Mouse (Mus musculus) heart, postnatal 36 days (tissue): ENCODE measurements around the gene Yaf2. TPM values are rescaled to one million over a fixed set of nuclear protein-coding genes. Genes with fewer than 3 reads are reported as not detected.
"Not testable (repeated sequence)": the region's sequence is repeated elsewhere in the genome, so short reads cannot be mapped to it uniquely, and the experiment has no call there.

Source experiments
- DNase-seq, 2 experiments: peaks; one replicate each; pipeline ENCODE4 v3.0.0; 2021 to 2022
- intact Hi-C: fragments of 180-260 bp; cut with DNase I; formaldehyde crosslinking; loops from one replicate; pipeline ENCODE4 v1.15.1; 2025
- total RNA-seq, 2 experiments: library from RNA; stranded (reverse); gene quantifications; 2 replicates each; pipeline ENCODE4 v1.2.3; 2021

Gene Yaf2
- total RNA-seq, 2 experiments from 2014 or later: 22.0 to 22.1 TPM

- intact Hi-C loops: loop anchor here (5.0 kb wide), 1 partner anchor 950 kb away; no protein-coding TSS in a partner anchor
- DNase-seq: no peak
Measured at GRCm38 (mm10) chr15:93262274-93262673, 74.5 kb downstream of the Yaf2 start.

GRCm38 (mm10) chr15:93259933-93260332, 76.8 kb downstream of the Yaf2 start:
- DNase-seq: no peak
- intact Hi-C loops: loop anchor here (5.0 kb wide), 2 partner anchors 837 to 952 kb away; no protein-coding TSS in a partner anchor

- intact Hi-C loops: loop anchor here (5.0 kb wide), 1 partner anchor 842 kb away; no protein-coding TSS in a partner anchor
Measured at GRCm38 (mm10) chr15:93255295-93255694, 81.4 kb downstream of the Yaf2 start.

GRCm38 (mm10) chr15:93253172-93253571, 83.6 kb downstream of the Yaf2 start:
- DNase-seq: no peak
- intact Hi-C loops: no loop called here

More at GRCm38 (mm10) chr15:93255295-93255694, 81.4 kb downstream of the Yaf2 start:
- DNase-seq: no peak

- intact Hi-C loops: no loop called here
- DNase-seq: no peak
Measured at GRCm38 (mm10) chr15:93252396-93252795, 84.3 kb downstream of the Yaf2 start.

GRCm38 (mm10) chr15:93251553-93252250, 85.0 kb downstream of the Yaf2 start:
- DNase-seq: peak; percentile 27 to 38

GRCm38 (mm10) chr15:93243202-93243601, 93.5 kb downstream of the Yaf2 start:
- no peak for DNase-seq
- intact Hi-C loops: no loop called here

More at GRCm38 (mm10) chr15:93251553-93252250, 85.0 kb downstream of the Yaf2 start:
- intact Hi-C loops: no loop called here

GRCm38 (mm10) chr15:93236456-93236855, 100.3 kb downstream of the Yaf2 start:
- peak; percentile 8 to 14 for DNase-seq
- intact Hi-C loops: not testable (repeated sequence)

Other genes starting within 250 kb of the Yaf2 start
- gene Gxylt1, start 61.8 kb downstream of the Yaf2 start, total RNA-seq: 10 to 100 TPM; 10.6 to 12.3 TPM
- gene Zcrb1, start 61.4 kb upstream of the Yaf2 start, total RNA-seq: 100 to 1,000 TPM in 1 of 2 experiments, 10 to 100 TPM in 1; 92.2 to 100 TPM
- gene Pphln1, start 61.4 kb upstream of the Yaf2 start, total RNA-seq: 10 to 100 TPM; 19.8 to 20.7 TPM